Mouse (Mus musculus) limb, embryonic 14.5 days (tissue): ENCODE measurements around the gene Cacna1s. TPM values are rescaled to one million over a fixed set of nuclear protein-coding genes. Genes with fewer than 3 reads are reported as not detected.

Source experiments
- ATAC-seq: fragments of 200-750 bp; cut with Nextera tagmentation; 2 replicates; pipeline ENCODE4 v1.8.0; 2017; ENCODE audit warnings: low read depth, moderate number of reproducible peaks, moderate TSS enrichment; ENCODE audit not compliant: low FRiP score
- DNase-seq: peaks from one replicate; pipeline ENCODE4 v3.0.0-alpha.2; 2015; ENCODE audit warnings: low spot score
- H3K27ac ChIP-seq: fragments of 300-500 bp; sonication (generic); replicated peaks from 2 replicates; pipeline ENCODE4 v1.5.1; 2014; ENCODE audit warnings: low read depth, mild to moderate bottlenecking, low read length, moderate library complexity, mixed read lengths
- H3K27me3 ChIP-seq: fragments of 300-500 bp; sonication (generic); 2 replicates; pipeline ENCODE4 v1.6.1; 2014; ENCODE audit warnings: low read length, mixed read lengths; ENCODE audit not compliant: control insufficient read depth, insufficient read depth
- H3K36me3 ChIP-seq: fragments of 300-500 bp; sonication (generic); 2 replicates; pipeline ENCODE4 v1.6.1; 2014; ENCODE audit warnings: mild to moderate bottlenecking, low read length, moderate library complexity, mixed read lengths; ENCODE audit not compliant: control insufficient read depth, insufficient read depth
- H3K4me1 ChIP-seq: fragments of 300-500 bp; sonication (generic); 2 replicates; pipeline ENCODE4 v1.6.1; 2014; ENCODE audit warnings: antibody characterized with exemption, low read length, mixed read lengths; ENCODE audit not compliant: control insufficient read depth, insufficient read depth
- H3K4me2 ChIP-seq: fragments of 300-500 bp; sonication (generic); replicated peaks from 2 replicates; pipeline ENCODE4 v1.6.1; 2014; ENCODE audit warnings: low read depth, mild to moderate bottlenecking, low read length, moderate library complexity; ENCODE audit not compliant: severe bottlenecking
- H3K4me3 ChIP-seq: fragments of 300-500 bp; sonication (generic); replicated peaks from 2 replicates; pipeline ENCODE4 v1.5.1; 2014; ENCODE audit warnings: low read length
- H3K9ac ChIP-seq: fragments of 300-500 bp; sonication (generic); 2 replicates; pipeline ENCODE4 v1.6.1; 2014; ENCODE audit warnings: mild to moderate bottlenecking, low read depth, low read length, moderate library complexity; ENCODE audit not compliant: severe bottlenecking
- H3K9me3 ChIP-seq: fragments of 300-500 bp; sonication (generic); 2 replicates; pipeline ENCODE4 v1.6.1; 2016; ENCODE audit warnings: low read length; ENCODE audit not compliant: control insufficient read depth
- POLR2A ChIP-seq: fragments of 200-500 bp; IDR thresholded peaks from 2 replicates; pipeline ENCODE4 v1.8.0; 2012; ENCODE audit warnings: inconsistent platforms, mild to moderate bottlenecking, moderate library complexity, borderline replicate concordance; ENCODE audit not compliant: insufficient read depth, insufficient read length; ENCODE audit errors: extremely low read depth
- WGBS: fragments of 180-500 bp; shearing (Covaris S2); extraction: QIAGEN DNeasy Blood & Tissue Kit; methylation state at CpG from one replicate; pipeline ENCODE4 v1.1.7; 2014; 5-methylcytosine and 5-hydroxymethylcytosine counted together
- polyA plus RNA-seq, 2 experiments: library from polyadenylated mRNA; depleted of rRNA in 1 of 2; stranded (reverse) in 1 of 2; unstranded in 1 of 2; fragments of >200 nt; fragmentation: Nextera tagmentation in 1 of 2; extraction: Ambion mirVana in 1 of 2; gene quantifications; 2 replicates each; pipeline versions ENCODE4 v1.2.1 to v1.2.3; 2012 to 2014

The Cacna1s gene
- polyA plus RNA-seq, 2 experiments, result 6.9 to 16.6 TPM

DNA sequence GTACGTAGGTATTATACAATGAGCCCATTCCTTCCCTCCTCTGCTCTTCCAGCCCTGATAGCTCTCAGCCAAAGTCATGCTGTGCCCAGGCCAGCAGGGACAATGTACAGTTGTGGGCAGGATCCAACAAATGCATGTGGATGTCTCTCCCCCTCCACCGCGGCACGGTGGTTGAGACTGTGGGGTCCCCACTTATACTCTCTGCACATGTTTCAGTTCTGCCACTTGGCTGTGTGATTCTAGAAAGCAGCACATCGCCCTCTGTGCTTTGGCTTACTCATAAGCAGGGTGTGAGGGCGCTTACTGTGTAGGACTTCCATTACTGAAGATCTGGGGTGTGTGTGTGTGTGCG, 9.2 kb downstream of the Cacna1s start:
- no peaks in the 10 kb centered on the region for H3K9me3 ChIP-seq
- H3K4me1 ChIP-seq, result no peaks in the 10 kb centered on the region
- ATAC-seq (peak; percentile 18; the same call in 1 of the 2 replicates), DNase-seq (no peak)
- H3K4me3 ChIP-seq, result no peak overlapping the region
- H3K36me3 ChIP-seq, result no peaks in the 10 kb centered on the region
- no peak for TF ChIP-seq POLR2A
- H3K27me3 ChIP-seq, result no peaks in the 10 kb centered on the region
- no peak overlapping the region for H3K4me2 ChIP-seq
- H3K9ac ChIP-seq, result no peak overlapping the region
- no peak overlapping the region for H3K27ac ChIP-seq
- 84% methylated on average over 7 of the region's 7 CpGs for WGBS

DNA sequence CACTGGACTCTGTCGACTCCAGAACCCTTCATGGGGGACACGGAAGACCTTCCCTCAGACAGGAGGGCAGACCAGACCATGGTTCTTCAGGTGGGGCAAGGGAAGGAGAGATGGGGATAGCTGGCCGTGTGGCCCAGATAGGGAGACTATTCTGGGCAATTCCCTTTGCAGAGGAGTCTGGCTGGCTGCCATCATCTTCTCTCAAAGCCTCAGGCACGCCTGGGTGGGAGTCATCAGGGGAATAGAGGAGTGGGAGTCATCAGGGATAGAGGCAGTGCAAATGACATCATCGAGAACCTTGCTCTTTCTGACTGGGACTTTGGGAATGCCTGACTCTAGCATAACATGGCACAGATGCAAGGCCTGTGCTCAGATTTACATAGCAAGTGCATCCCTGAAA, 11.4 kb downstream of the Cacna1s start:
- no peak for TF ChIP-seq POLR2A
- H3K4me2 ChIP-seq, result no peak overlapping the region
- no peaks in the 10 kb centered on the region for H3K4me1 ChIP-seq
- no peaks in the 10 kb centered on the region for H3K27me3 ChIP-seq
- no peak for ATAC-seq
- 64% methylated on average over 5 of the region's 5 CpGs for WGBS
- no peak overlapping the region for H3K9ac ChIP-seq
- no peak overlapping the region for H3K4me3 ChIP-seq
- DNase-seq, result no peak
- no peaks in the 10 kb centered on the region for H3K36me3 ChIP-seq
- H3K9me3 ChIP-seq, result no peaks in the 10 kb centered on the region
- no peak overlapping the region for H3K27ac ChIP-seq

DNA sequence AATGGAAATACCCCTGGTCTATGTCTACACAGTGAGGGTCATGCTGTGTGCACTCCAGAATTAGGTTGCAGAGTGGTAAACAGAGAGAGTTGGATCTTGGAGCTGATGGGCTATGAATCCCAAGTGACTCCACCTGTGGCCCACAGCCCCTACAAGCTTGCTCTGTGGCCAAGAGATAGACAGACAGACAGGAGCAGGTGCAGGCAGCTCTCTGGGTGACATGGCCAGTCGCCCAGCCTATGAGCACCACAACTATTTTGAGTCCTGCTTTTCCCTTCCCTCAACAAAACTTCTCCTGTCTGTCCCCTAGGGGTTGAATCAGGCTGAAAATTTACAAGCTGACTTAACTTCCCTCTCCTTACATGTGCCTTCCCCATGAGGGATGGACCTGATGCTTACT, 14.1 kb downstream of the Cacna1s start:
- no peak overlapping the region for H3K4me2 ChIP-seq
- no peak for DNase-seq
- H3K9ac ChIP-seq, result no peak overlapping the region
- H3K4me1 ChIP-seq, result no peaks in the 10 kb centered on the region
- H3K4me3 ChIP-seq, result no peak overlapping the region
- WGBS, result 58% methylated on average over 1 of the region's 1 CpGs
- no peaks in the 10 kb centered on the region for H3K9me3 ChIP-seq
- H3K27ac ChIP-seq, result no peak overlapping the region
- no peak for ATAC-seq
- H3K27me3 ChIP-seq, result no peaks in the 10 kb centered on the region
- H3K36me3 ChIP-seq, result no peaks in the 10 kb centered on the region
- no peak for TF ChIP-seq POLR2A

DNA sequence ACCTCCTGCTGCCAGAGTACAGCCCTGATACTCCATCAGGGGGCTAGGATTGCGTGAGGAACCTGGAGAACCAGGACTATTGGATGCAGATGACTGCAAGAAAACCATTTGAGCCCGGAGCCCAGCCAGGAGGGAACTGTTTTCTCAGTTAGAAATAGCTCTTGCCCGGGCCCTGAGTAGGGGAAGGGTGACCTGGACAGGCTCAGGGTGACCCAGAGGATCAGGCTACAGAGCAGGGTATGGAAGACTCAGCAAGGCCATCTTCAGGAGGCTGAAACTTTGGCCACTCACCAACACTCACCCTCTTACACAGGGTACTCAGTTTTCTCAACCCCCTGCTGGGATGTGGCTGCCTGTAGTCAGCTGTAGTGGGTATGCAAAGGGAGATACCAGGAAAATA, 15.0 kb downstream of the Cacna1s start:
- Histone ChIP-seq H3K4me3 (no peak overlapping the region), H3K27ac (no peak overlapping the region), H3K4me2 (no peak overlapping the region), H3K4me1 (no peaks in the 10 kb centered on the region), H3K9ac (no peak overlapping the region), H3K36me3 (no peaks in the 10 kb centered on the region), H3K9me3 (no peaks in the 10 kb centered on the region), H3K27me3 (no peaks in the 10 kb centered on the region)
- WGBS, result 53% methylated on average over 3 of the region's 3 CpGs
- ATAC-seq (no peak), DNase-seq (no peak)
- no peak for TF ChIP-seq POLR2A

GRCm38 (mm10) chr1:136076086-136076485, 23.5 kb downstream of the Cacna1s start:
- H3K27ac ChIP-seq, result no peak overlapping the region

GRCm38 (mm10) chr1:136077656-136078055, 25.1 kb downstream of the Cacna1s start:
- no peak overlapping the region for H3K27ac ChIP-seq
- ATAC-seq (no peak), DNase-seq (no peak)
- no peak overlapping the region for H3K9ac ChIP-seq
- H3K9me3 ChIP-seq, result no peaks in the 10 kb centered on the region; the same call in 1 of the 2 replicates
- H3K27me3 ChIP-seq, result no peaks in the 10 kb centered on the region
- H3K4me3 ChIP-seq, result no peak overlapping the region
- no peak for TF ChIP-seq POLR2A
- H3K4me2 ChIP-seq, result no peak overlapping the region
- H3K4me1 ChIP-seq, result no peaks in the 10 kb centered on the region
- no peaks in the 10 kb centered on the region for H3K36me3 ChIP-seq
- 64% methylated on average over 4 of the region's 4 CpGs for WGBS

More at GRCm38 (mm10) chr1:136076086-136076485, 23.5 kb downstream of the Cacna1s start:
- DNase-seq, result no peak
- Histone ChIP-seq H3K4me3 (no peak overlapping the region), H3K27me3 (no peaks in the 10 kb centered on the region), H3K4me2 (no peak overlapping the region), H3K9me3 (no peaks in the 10 kb centered on the region), H3K36me3 (no peaks in the 10 kb centered on the region), H3K4me1 (no peaks in the 10 kb centered on the region), H3K9ac (no peak overlapping the region)
- no peak for ATAC-seq
- 7% methylated on average over 3 of the region's 3 CpGs for WGBS
- no peak for TF ChIP-seq POLR2A
